Mouse (Mus musculus) heart, embryonic 16.5 days (tissue): ENCODE measurements around the gene Gm16434. TPM values are rescaled to one million over a fixed set of nuclear protein-coding genes. Genes with fewer than 3 reads are reported as not detected.
"Not testable (repeated sequence)": the region's sequence is repeated elsewhere in the genome, so short reads cannot be mapped to it uniquely, and the experiment has no call there.

Source experiments
- ATAC-seq: fragments of 200-750 bp; cut with Nextera tagmentation; replicated peaks from 2 replicates; pipeline ENCODE4 v1.8.0; 2017; ENCODE audit warnings: moderate number of reproducible peaks; ENCODE audit not compliant: insufficient read depth, low FRiP score; ENCODE audit errors: extremely low read depth
- H3K27ac ChIP-seq: fragments of 300-500 bp; sonication (generic); 2 replicates; pipeline ENCODE4 v1.5.1; 2014; ENCODE audit warnings: mild to moderate bottlenecking, low read length, control low read depth, moderate library complexity
- H3K27me3 ChIP-seq: fragments of 300-500 bp; sonication (generic); 2 replicates; pipeline ENCODE4 v1.6.1; 2014; ENCODE audit warnings: low read length, mixed read lengths; ENCODE audit not compliant: control insufficient read depth, insufficient read depth
- H3K36me3 ChIP-seq: fragments of 300-500 bp; sonication (generic); 2 replicates; pipeline ENCODE4 v1.6.1; 2014; ENCODE audit not compliant: control insufficient read depth, insufficient read depth
- H3K4me1 ChIP-seq: fragments of 300-500 bp; sonication (generic); 2 replicates; pipeline ENCODE4 v1.6.1; 2014; ENCODE audit warnings: low read length, mixed read lengths; ENCODE audit not compliant: control insufficient read depth, insufficient read depth
- H3K4me2 ChIP-seq: fragments of 300-500 bp; sonication (generic); 2 replicates; pipeline ENCODE4 v1.6.1; 2014; ENCODE audit warnings: low read depth, mild to moderate bottlenecking, control low read depth, low read length
- H3K4me3 ChIP-seq: fragments of 300-500 bp; sonication (generic); 2 replicates; pipeline ENCODE4 v1.5.1; 2014; ENCODE audit warnings: mild to moderate bottlenecking, control low read depth, low read length
- H3K9ac ChIP-seq: fragments of 300-500 bp; sonication (generic); 2 replicates; pipeline ENCODE4 v1.6.1; 2014; ENCODE audit warnings: low read length, control low read depth
- H3K9me3 ChIP-seq: fragments of 300-500 bp; sonication (generic); replicated peaks from 2 replicates; pipeline ENCODE4 v1.6.1; 2016; ENCODE audit warnings: low read length; ENCODE audit not compliant: control insufficient read depth
- WGBS: fragments of 180-500 bp; shearing (Covaris S2); extraction: QIAGEN DNeasy Blood & Tissue Kit; methylation state at CpG from one replicate; pipeline ENCODE4 v1.1.7; 2014; 5-methylcytosine and 5-hydroxymethylcytosine counted together
- polyA plus RNA-seq: library from polyadenylated mRNA; unstranded; fragments of >200 nt; fragmentation: Nextera tagmentation; extraction: Ambion mirVana; gene quantifications from 2 replicates; pipeline ENCODE4 v1.2.1, GENCODE M21; 2015

The Gm16434 gene
- polyA plus RNA-seq, result 0.08 TPM in 1 of 2 replicates, not detected in the other

- not testable (repeated sequence) for H3K4me2 ChIP-seq, H3K27me3 ChIP-seq, H3K4me1 ChIP-seq, H3K9me3 ChIP-seq, H3K27ac ChIP-seq, H3K9ac ChIP-seq, H3K36me3 ChIP-seq, H3K4me3 ChIP-seq, ATAC-seq
- WGBS, result no CpG with 5 or more reads among the region's 2 CpGs
Measured at GRCm38 (mm10) chr14:7194440-7194839, at the start of gene Gm16434. Gene Gm16434 (minus strand): TSS chr14:7194540.

DNA sequence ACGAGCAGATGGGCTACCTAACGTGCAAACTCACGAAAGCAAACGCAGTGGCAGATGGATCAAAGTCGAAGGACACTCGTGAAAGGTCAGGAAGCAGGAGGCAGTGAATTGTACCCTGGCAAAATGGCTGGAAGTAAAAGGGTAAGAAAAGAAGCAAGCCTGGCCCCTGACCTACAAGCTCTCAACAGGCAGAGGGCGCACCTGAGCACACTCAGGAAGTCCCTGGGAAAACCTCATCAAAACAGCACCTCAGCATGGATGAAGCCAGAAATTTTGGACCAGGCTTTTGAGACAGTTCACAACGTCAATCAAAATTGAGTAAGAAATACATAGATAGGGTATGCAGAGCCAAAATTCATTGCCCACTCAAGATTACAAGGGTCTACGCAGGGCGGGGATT is 49.2 kb upstream of the Gm16434 start:
- not testable (repeated sequence) for H3K27me3 ChIP-seq, H3K9me3 ChIP-seq, H3K27ac ChIP-seq, H3K36me3 ChIP-seq, ATAC-seq, H3K9ac ChIP-seq, H3K4me1 ChIP-seq, H3K4me2 ChIP-seq, H3K4me3 ChIP-seq
- WGBS, result 3% methylated on average over 7 of the region's 10 CpGs

GRCm38 (mm10) chr14:7200070-7200469 is 5.7 kb upstream of the Gm16434 start:
- not testable (repeated sequence) for H3K4me3 ChIP-seq, H3K27ac ChIP-seq, H3K4me1 ChIP-seq, H3K27me3 ChIP-seq, H3K9ac ChIP-seq, H3K4me2 ChIP-seq, H3K9me3 ChIP-seq, ATAC-seq, H3K36me3 ChIP-seq
- WGBS, result 85% methylated on average over 2 of the region's 3 CpGs

DNA sequence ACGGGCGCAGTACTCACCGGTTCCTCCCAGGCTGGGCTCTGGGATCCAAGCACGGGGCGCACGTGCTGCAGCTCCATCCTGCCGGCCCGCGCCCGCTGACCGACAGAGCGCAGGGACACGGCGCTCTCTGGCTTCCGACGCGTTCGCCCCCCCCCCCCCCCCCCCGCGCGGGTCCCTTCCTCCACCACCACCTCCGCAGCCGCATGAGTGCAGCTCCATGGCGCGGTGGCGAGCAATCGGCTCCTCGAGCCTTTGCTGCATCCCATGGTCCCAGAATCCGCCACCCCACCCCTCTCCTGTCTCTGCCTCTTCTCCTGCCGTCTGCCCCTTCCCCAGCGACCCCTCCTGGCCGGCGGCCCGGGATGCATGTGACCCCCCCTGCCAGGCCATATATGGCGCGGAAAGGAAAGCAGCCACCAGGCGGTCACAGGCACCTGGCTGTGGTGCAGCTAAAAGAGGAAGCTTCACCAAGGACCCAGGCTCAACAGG is 19.8 kb downstream of the Gm16434 start, which contains the start of gene Gm3512:
Gene Gm3512, minus strand, starts transcription at position 51 of the 489 bp plus-strand sequence.
- not testable (repeated sequence) for H3K9ac ChIP-seq, H3K4me1 ChIP-seq, H3K4me2 ChIP-seq, H3K36me3 ChIP-seq, H3K27ac ChIP-seq, H3K9me3 ChIP-seq, H3K27me3 ChIP-seq, ATAC-seq, H3K4me3 ChIP-seq
- WGBS, result no CpG with 5 or more reads among the region's 37 CpGs

Other genes with a start within 250 kb of the Gm16434 start
- not detected in 2 replicates for gene Gm6356, start 220.7 kb downstream of the Gm16434 start, polyA plus RNA-seq
- gene Gm10406, start 167.1 kb downstream of the Gm16434 start, polyA plus RNA-seq, result 0.20 TPM in 1 of 2 replicates, not detected in the other
- not detected in 2 replicates for gene Gm3685, start 149.6 kb downstream of the Gm16434 start, polyA plus RNA-seq
- gene Gm3696, start 93.9 kb downstream of the Gm16434 start, polyA plus RNA-seq, result 1.1 and 1.5 TPM in 2 replicates
- gene Gm6676, start 69.1 kb downstream of the Gm16434 start, polyA plus RNA-seq, result 0.08 TPM in 1 of 2 replicates, not detected in the other
- gene Gm3512, start 20.0 kb downstream of the Gm16434 start, polyA plus RNA-seq, result 2.5 and 3.0 TPM in 2 replicates
- gene Gm3727, start 70.2 kb upstream of the Gm16434 start, polyA plus RNA-seq, result not detected in 2 replicates
- 1.0 and 1.2 TPM in 2 replicates for gene Gm3739, start 120.5 kb upstream of the Gm16434 start, polyA plus RNA-seq
- gene Gm5797, start 137.9 kb upstream of the Gm16434 start, polyA plus RNA-seq, result not detected in 2 replicates
- not detected in 2 replicates for gene Gm8374, start 170.6 kb upstream of the Gm16434 start, polyA plus RNA-seq